Mouse (Mus musculus) brain, adult 10 weeks (tissue): ENCODE results near the gene Adm2. TPM values are rescaled to one million over a fixed set of nuclear protein-coding genes. Genes with fewer than 3 reads are reported as not detected.

ENCODE experiments used
- polyA plus RNA-seq: library from polyadenylated mRNA; stranded (reverse); fragments of 350-450 nt; fragmentation: Illumina TruSeq; extraction: RNeasy Lipid Tissue Mini Kit (QIAGEN cat#74804); gene quantifications from one replicate; pipeline ENCODE4 v1.2.3, GENCODE M21; 2015; ENCODE audit warnings: low read depth, low replicate concordance

Gene Adm2
- not detected for polyA plus RNA-seq

GRCm38 (mm10) chr15:89322670-89323522 lies at the start of gene Adm2:
Adm2 (plus strand) TSS chr15:89322720.

DNA sequence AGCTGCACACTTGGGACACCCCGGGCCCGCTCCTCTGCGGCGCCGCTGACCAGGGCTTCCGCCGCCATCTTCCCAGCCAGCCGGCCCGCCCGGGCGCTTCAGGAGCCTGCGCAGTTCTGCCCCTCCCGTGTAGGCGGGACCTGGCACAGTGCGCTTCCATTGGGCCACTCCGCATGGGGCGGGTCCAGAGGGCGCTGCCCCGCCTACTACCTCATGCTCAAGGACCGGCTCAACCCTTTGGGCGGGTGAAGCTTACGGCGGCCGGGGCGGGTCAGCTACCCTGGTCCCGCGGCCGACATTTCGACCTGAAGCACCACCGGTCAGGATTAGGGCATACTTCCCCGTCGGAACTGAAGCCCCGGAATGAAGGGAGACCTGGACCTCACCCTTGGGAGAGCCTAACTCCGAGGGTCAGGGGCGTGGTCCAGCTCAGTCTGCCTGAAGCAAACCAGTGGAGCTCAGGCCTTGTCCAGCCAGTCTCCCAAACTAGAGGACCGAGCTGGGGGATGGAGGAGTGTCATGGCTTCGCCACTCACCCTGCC lies 7.3 kb upstream of the Adm2 start, which contains the start of gene Sbf1:
TSS of gene Sbf1 (minus strand) at position 122 of the 542 bp plus-strand sequence.

DNA sequence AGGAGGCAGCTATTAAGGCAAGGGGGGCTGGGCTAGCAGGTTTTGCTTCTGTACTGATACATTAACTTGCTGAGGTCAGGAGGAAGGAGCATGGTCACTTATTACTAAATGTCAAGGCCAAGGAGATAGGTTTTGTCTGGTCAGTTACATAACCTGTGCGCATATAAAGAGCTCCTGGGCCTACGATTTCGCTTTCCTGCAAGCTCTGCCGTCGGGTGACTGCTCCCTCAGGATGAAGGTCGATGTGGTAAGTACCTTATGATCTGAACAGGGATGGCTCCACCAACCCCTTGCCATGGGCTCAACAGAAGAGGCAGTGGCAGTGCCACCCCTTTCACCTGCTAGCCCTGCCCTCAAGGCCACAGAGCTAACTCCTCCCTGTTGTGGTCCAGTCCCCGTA lies 11.8 kb downstream of the Adm2 start, which contains the start of gene Miox:
TSS of gene Miox (plus strand) at position 128 of the 400 bp plus-strand sequence.

DNA sequence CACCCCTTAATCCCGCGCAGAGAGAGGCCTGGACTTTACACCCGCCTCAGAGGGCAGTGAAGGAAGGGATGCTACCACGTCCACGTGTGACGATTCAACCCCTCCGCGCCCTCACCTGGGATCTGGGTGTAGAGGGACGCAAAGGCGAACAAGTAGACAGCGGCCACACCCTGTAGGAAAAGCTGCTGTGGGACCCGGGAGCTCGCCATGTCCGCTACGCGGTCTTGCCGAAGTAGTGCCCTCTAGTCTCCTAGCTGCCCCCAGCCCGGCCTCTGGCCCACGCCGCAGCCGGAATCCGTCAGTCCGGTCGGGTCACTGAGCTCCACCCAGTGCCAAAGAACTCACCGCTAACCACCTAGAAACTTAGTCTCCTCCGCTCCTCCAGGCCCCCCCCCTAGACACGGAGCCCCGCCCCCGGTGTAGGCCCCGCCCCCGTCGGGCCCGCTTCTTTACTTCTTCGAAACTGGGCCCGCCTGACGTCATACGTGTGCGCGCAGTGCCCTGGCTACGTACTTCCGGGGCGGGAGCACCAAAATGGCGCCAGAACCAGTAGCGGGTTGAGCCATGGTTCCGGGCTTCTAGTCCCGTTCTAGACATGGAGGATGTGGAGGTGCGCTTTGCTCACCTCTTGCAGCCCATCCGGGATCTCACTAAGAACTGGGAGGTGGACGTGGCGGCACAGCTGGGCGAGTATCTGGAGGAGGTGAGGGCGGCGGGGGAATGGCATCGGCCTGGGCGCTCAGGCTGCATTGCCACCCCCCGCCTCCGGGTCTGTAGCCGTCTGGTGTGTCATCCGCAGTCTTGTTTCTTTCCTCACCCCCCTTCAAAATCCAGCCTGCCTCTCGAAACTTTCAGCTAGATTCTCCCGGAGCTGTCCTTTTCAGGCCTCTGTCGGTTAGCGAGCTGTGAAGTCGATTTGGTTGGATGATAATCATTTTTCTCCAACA lies 33.0 kb downstream of the Adm2 start, which contains the start of the genes Lmf2 and Ncaph2:
TSS of gene Lmf2 (minus strand) at position 419 of the 947 bp plus-strand sequence.
TSS of gene Ncaph2 (plus strand) at position 479 of the 947 bp plus-strand sequence.

DNA sequence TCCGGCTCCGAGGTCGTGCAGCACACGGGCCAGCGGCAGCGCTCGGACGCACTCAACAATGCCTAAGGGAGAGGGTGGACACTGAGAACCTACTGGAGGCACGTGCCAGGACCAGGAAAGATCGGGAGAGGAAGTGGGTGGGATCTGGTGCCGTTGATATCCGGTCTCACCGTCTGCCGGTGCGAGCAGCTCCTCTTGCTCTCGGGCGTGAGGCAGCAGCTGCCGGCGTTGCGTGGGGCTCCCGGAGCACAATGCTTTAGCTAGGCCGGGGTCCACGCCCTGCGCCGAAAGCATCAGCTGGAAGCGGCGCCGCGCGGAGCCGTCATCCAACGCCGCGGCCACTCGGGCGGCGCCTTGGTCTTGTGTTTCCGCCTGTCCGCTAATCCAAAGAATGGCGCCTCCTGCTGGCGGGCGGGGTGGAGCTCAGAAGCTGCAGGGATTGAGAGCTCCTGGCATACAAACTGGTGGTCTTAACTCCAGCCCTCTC lies 51.3 kb downstream of the Adm2 start, which contains the start of gene Sco2:
TSS of gene Sco2 (minus strand) at position 85 of the 487 bp plus-strand sequence.

Other genes starting within 250 kb of the Adm2 start
- 19.8 TPM for gene Trabd, start 247.6 kb upstream of the Adm2 start, polyA plus RNA-seq
- gene Selenoo, start 233.6 kb upstream of the Adm2 start, polyA plus RNA-seq, result 27.4 TPM
- gene Tubgcp6, start 199.6 kb upstream of the Adm2 start, polyA plus RNA-seq, result 19.0 TPM
- 12.4 TPM for gene Hdac10, start 194.0 kb upstream of the Adm2 start, polyA plus RNA-seq
- 12.5 TPM for gene Mapk12, start 182.0 kb upstream of the Adm2 start, polyA plus RNA-seq
- gene Mapk11, start 173.1 kb upstream of the Adm2 start, polyA plus RNA-seq, result 51.9 TPM
- gene Plxnb2, start 141.9 kb upstream of the Adm2 start, polyA plus RNA-seq, result 36.2 TPM
- gene Dennd6b, start 126.2 kb upstream of the Adm2 start, polyA plus RNA-seq, result 51.1 TPM
- gene Ppp6r2, start 111.2 kb upstream of the Adm2 start, polyA plus RNA-seq, result 78.9 TPM
- gene Sbf1, start 7.4 kb upstream of the Adm2 start, polyA plus RNA-seq, result 124 TPM
- gene Miox, start 11.7 kb downstream of the Adm2 start, polyA plus RNA-seq, result not detected
- gene Lmf2, start 32.9 kb downstream of the Adm2 start, polyA plus RNA-seq, result 11.3 TPM
- gene Ncaph2, start 33.0 kb downstream of the Adm2 start, polyA plus RNA-seq, result 80.4 TPM
- 29.7 TPM for gene Sco2, start 51.1 kb downstream of the Adm2 start, polyA plus RNA-seq
- gene Tymp, start 54.3 kb downstream of the Adm2 start, polyA plus RNA-seq, result 1.7 TPM
- gene Odf3b, start 56.6 kb downstream of the Adm2 start, polyA plus RNA-seq, result 5.0 TPM
- gene Klhdc7b, start 62.2 kb downstream of the Adm2 start, polyA plus RNA-seq, result 0.46 TPM
- not detected for gene Syce3, start 87.8 kb downstream of the Adm2 start, polyA plus RNA-seq
- 1.5 TPM for gene Cpt1b, start 103.1 kb downstream of the Adm2 start, polyA plus RNA-seq
- 3.3 TPM for gene C730034F03Rik, start 106.9 kb downstream of the Adm2 start, polyA plus RNA-seq
- not detected for gene Gm44502, start 107.0 kb downstream of the Adm2 start, polyA plus RNA-seq
- 58.1 TPM for gene Chkb, start 107.2 kb downstream of the Adm2 start, polyA plus RNA-seq
- gene Mapk8ip2, start 131.2 kb downstream of the Adm2 start, polyA plus RNA-seq, result 128 TPM
- 28.4 TPM for gene Arsa, start 154.7 kb downstream of the Adm2 start, polyA plus RNA-seq
- 87.4 TPM for gene Shank3, start 176.9 kb downstream of the Adm2 start, polyA plus RNA-seq
- 1.0 TPM for gene Acr, start 245.6 kb downstream of the Adm2 start, polyA plus RNA-seq